Mouse (Mus musculus): Measurements from ENCODE around the gene Brca2. TPM values are rescaled to one million over a fixed set of nuclear protein-coding genes. Genes with fewer than 3 reads are reported as not detected.

The Brca2 gene
- 6.9 TPM for total RNA-seq (2023)

GRCm38 (mm10) chr5:150521937-150522866 is at the start of gene Brca2:
TSS of gene Brca2 (plus strand) at chr5:150522630.

GRCm38 (mm10) chr5:150518064-150518463 is 4.4 kb upstream of the Brca2 start, which contains the start of gene Zar1l:
TSS of gene Zar1l (minus strand) at chr5:150518164.

GRCm38 (mm10) chr5:150597088-150597487 is 74.7 kb downstream of the Brca2 start, which contains the start of gene N4bp2l1:
TSS of gene N4bp2l1 (minus strand) at chr5:150597188.

Other genes with a start within 250 kb of the Brca2 start
- not detected for gene Zar1l, start 4.5 kb upstream of the Brca2 start, total RNA-seq (2023)
- 77.2 TPM for gene N4bp2l1, start 74.6 kb downstream of the Brca2 start, total RNA-seq (2023)
- gene N4bp2l2, start 143.6 kb downstream of the Brca2 start, total RNA-seq (2023) = 177 TPM
- 51.8 TPM for gene Pds5b, start 151.1 kb downstream of the Brca2 start, total RNA-seq (2023)